Mouse (Mus musculus): ENCODE measurements around the gene Gngt2. TPM values are rescaled to one million over a fixed set of nuclear protein-coding genes. Genes with fewer than 3 reads are reported as not detected.

Gene Gngt2
- polyA plus RNA-seq, 1 experiment, result 0.41 TPM

DNA sequence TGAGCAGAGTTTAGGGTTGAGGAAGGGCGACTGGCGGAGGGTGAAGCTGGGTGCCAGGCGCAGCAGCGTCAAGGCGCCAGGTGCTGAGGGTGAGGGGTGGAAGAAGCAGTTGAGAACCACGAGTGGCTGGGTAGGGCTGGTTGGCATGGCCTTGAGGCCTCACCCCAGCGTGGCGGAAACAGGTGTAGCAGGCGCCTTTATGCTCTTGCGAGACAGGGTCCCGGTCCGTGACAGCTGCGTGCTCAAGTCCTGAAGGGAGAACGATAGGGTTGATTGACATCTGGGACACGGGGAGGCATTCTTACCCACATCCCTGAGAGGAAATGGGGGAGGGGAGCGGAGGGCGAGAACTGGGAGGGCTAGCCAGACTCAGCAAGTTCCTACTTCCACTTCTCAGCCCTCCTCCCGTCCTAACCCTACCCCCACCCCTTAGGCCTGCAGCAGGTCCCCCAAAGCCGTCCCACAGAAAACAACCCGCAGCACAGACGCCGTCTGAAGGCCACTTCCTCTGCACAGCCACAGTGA is 2.8 kb upstream of the Gngt2 start:
- TF ChIP-seq CTCF (IDR thresholded peaks at IDR 0.05; ENCODE audit: control insufficient read depth, insufficient read depth, insufficient replicate concordance, low read depth, low read length), result no peak
- TF ChIP-seq POLR2A (IDR thresholded peaks at IDR 0.05; ENCODE audit: control insufficient read depth, low read depth, low read length), result no peak
- Histone ChIP-seq H3K36me3 (ENCODE audit: control insufficient read depth, insufficient read depth, low read length) (no peaks in the 10 kb centered on the region), H3K4me1 (ENCODE audit: control insufficient read depth, insufficient read depth, low read length) (peaks cover 9% of the 10 kb centered on the region), H3K4me3 (ENCODE audit: control insufficient read depth, low read depth, low read length) (peak overlapping the region; percentile 6), H3K27me3 (ENCODE audit: control insufficient read depth, insufficient read depth, low read length) (no peaks in the 10 kb centered on the region), H3K27ac (ENCODE audit: control insufficient read depth, insufficient read depth, low read depth, low read length) (no peak overlapping the region)

DNA sequence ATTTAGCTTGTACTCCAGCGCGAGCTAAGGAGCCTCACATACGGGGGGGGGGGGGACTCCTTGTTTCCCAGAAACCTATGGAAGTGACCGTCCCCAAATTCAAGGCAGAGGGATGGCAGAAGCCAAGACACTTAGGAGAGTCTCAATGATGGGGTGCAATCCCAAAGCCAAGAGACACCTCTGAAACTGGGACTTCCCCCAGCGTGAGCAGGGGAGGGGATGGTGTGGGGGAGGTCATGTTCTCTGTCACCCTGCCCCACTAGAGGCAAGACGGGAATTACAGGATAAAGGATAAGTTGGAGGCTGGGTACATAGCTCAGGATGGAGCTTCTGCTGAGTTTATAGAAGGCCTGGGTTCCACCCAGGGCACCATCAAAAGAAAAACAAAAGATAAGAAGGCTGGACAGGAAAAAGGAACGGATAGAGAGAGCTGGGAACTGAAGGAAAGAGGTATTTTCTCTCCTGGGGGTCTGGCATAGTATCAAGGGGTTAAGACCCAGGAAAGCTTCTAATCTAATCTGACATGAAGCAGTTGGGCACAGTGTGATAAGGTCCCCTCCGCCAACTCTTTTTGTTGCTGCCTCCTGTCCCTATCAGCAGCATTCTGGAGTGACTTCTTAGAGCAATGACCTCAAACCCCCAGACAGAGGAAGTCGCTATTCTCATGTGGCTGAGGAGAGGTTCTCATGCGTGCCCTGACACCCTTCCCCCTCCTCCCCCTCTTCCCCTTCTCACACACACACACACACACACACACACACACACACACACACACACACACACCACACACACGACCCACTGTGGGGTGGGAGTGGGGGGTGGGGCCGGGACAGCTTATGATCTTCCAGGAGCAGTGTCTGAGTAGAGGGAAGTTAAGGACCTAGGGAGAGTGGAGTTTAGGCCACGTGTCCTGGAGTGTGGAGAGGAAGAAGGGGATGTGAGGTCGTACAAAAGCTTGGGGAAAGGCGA is 2.0 kb upstream of the Gngt2 start:
- H3K27me3 ChIP-seq (ENCODE audit: control insufficient read depth, insufficient read depth, low read length), result no peaks in the 10 kb centered on the region
- TF ChIP-seq CTCF (IDR thresholded peaks at IDR 0.05; ENCODE audit: control insufficient read depth, insufficient read depth, insufficient replicate concordance, low read depth, low read length) (no peak), POLR2A (IDR thresholded peaks at IDR 0.05; ENCODE audit: control insufficient read depth, low read depth, low read length) (no peak)
- H3K4me3 ChIP-seq (ENCODE audit: control insufficient read depth, low read depth, low read length), result no peak overlapping the region
- H3K4me1 ChIP-seq (ENCODE audit: control insufficient read depth, insufficient read depth, low read length), result peaks cover 9% of the 10 kb centered on the region
- no peak overlapping the region for H3K27ac ChIP-seq (ENCODE audit: control insufficient read depth, insufficient read depth, low read depth, low read length)
- no peaks in the 10 kb centered on the region for H3K36me3 ChIP-seq (ENCODE audit: control insufficient read depth, insufficient read depth, low read length)

DNA sequence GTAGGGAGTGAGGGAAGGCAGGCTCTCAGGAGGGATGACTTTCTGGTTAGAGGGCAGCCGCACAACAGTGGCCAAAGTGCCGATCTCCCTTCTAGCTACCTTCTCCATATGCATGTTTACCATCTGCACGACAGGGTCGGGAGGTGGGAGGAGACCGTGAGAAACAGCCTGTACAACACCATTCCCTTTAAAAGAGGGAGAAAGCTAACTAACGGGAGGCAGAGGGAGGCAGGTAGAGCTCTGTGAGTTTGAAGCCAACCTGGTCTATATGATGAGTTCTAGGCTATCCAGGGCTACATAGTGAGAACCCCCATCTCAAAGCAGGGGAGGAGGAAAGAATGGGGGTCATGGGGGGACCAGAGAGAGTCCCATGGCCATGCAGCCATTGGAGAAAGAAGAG is 1.2 kb upstream of the Gngt2 start:
- Histone ChIP-seq H3K4me3 (ENCODE audit: control insufficient read depth, low read depth, low read length) (no peak overlapping the region), H3K36me3 (ENCODE audit: control insufficient read depth, insufficient read depth, low read length) (no peaks in the 10 kb centered on the region), H3K4me1 (ENCODE audit: control insufficient read depth, insufficient read depth, low read length) (peaks cover 5% of the 10 kb centered on the region), H3K27me3 (ENCODE audit: control insufficient read depth, insufficient read depth, low read length) (no peaks in the 10 kb centered on the region), H3K27ac (ENCODE audit: control insufficient read depth, insufficient read depth, low read depth, low read length) (no peak overlapping the region)
- TF ChIP-seq CTCF (IDR thresholded peaks at IDR 0.05; ENCODE audit: control insufficient read depth, insufficient read depth, insufficient replicate concordance, low read depth, low read length) (no peak), POLR2A (IDR thresholded peaks at IDR 0.05; ENCODE audit: control insufficient read depth, low read depth, low read length) (no peak)

DNA sequence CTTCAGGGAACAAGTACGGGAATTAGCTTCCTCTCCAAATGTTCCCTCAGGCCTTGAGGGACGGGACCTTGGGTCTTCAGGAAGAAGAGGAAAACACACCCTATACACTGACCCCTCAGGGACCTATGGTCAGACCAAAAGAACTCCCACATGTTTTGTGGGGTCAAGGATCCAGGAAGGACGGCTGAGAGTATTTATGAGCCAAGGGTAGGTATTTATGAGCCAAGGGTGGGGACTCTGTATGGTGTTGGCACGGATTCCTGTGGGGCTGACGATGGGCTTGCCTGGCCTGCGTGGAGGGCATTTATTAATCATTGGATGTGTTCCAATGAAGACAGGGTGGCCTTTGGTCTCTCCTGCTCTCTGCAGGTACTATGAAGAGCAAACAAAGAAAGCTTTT is 583 bp upstream of the Gngt2 start:
- Histone ChIP-seq H3K27me3 (ENCODE audit: control insufficient read depth, insufficient read depth, low read length) (no peaks in the 10 kb centered on the region), H3K36me3 (ENCODE audit: control insufficient read depth, insufficient read depth, low read length) (no peaks in the 10 kb centered on the region), H3K27ac (ENCODE audit: control insufficient read depth, insufficient read depth, low read depth, low read length) (no peak overlapping the region), H3K4me3 (ENCODE audit: control insufficient read depth, low read depth, low read length) (no peak overlapping the region), H3K4me1 (ENCODE audit: control insufficient read depth, insufficient read depth, low read length) (peaks cover 3% of the 10 kb centered on the region)
- no peak for TF ChIP-seq CTCF (IDR thresholded peaks at IDR 0.05; ENCODE audit: control insufficient read depth, insufficient read depth, insufficient replicate concordance, low read depth, low read length)
- no peak for TF ChIP-seq POLR2A (IDR thresholded peaks at IDR 0.05; ENCODE audit: control insufficient read depth, low read depth, low read length)

DNA sequence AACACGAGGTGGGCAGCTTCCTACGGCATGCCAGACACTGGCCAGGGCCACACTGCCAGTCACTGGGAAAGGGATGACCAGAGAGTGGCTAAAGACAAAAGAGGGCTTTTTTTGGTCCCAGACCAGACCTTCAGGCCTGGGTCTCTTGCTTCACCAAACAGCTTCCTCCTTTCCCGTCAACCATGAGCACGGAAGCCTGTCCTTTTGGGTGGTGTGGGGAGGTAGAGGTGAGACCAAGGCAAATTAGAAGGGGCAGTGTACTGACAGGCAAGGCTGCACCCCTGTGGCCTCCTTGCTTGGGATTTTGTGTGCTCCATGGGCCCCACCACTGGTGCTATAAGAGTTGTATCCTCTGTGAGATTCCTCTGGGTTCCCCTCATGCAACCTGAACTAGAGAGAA is 1.6 kb downstream of the Gngt2 start:
- H3K4me1 ChIP-seq (ENCODE audit: control insufficient read depth, insufficient read depth, low read length), result peaks cover 3% of the 10 kb centered on the region
- H3K27me3 ChIP-seq (ENCODE audit: control insufficient read depth, insufficient read depth, low read length), result no peaks in the 10 kb centered on the region
- no peak overlapping the region for H3K4me3 ChIP-seq (ENCODE audit: control insufficient read depth, low read depth, low read length)
- TF ChIP-seq POLR2A (IDR thresholded peaks at IDR 0.05; ENCODE audit: control insufficient read depth, low read depth, low read length), result no peak
- no peak for TF ChIP-seq CTCF (IDR thresholded peaks at IDR 0.05; ENCODE audit: control insufficient read depth, insufficient read depth, insufficient replicate concordance, low read depth, low read length)
- no peaks in the 10 kb centered on the region for H3K36me3 ChIP-seq (ENCODE audit: control insufficient read depth, insufficient read depth, low read length)
- H3K27ac ChIP-seq (ENCODE audit: control insufficient read depth, insufficient read depth, low read depth, low read length), result no peak overlapping the region

DNA sequence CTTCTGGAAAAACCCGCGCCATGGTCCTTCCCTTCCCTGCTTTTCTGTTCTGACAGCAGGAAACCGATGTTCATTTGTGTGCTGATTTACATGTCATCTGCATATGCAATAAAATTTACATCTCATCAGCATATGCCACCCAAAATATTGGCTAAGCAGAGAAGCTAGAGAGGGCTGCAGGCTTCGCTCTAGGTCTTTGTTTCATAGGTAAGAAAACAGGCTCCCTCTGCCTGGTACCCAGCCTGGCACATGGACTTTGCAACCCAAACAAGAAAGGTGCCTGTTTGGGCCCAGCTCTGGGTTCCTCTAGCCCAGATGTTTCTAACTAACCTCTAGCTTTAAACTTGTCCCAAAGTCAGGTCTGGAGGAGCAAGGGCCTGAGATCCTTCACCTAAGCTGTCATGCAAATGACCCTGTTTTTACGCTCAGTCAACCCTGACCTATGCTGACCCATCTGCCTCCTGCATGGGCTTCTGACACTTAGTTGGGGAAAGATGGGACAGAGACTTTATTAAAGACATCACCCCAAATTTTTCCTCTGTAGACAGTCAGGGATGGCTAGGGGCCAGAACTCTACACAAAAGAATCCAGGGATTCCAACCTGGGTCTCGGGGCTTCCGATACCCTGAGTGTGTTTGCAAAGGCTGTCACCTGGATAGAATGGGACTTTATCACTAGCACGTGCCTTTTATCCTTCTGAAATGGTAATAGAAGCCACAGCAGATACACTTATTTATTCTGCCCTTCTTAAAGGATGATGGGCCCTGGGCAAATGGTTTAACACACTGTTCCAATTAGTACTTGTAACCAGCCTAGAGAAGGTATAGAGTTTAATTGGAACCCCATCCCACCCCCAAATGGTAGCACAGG is 2.2 kb downstream of the Gngt2 start:
- TF ChIP-seq POLR2A (IDR thresholded peaks at IDR 0.05; ENCODE audit: control insufficient read depth, low read depth, low read length) (no peak), CTCF (IDR thresholded peaks at IDR 0.05; ENCODE audit: control insufficient read depth, insufficient read depth, insufficient replicate concordance, low read depth, low read length) (no peak)
- H3K4me1 ChIP-seq (ENCODE audit: control insufficient read depth, insufficient read depth, low read length), result no peaks in the 10 kb centered on the region; the same call in none of the 2 replicates
- no peaks in the 10 kb centered on the region for H3K27me3 ChIP-seq (ENCODE audit: control insufficient read depth, insufficient read depth, low read length)
- no peaks in the 10 kb centered on the region for H3K36me3 ChIP-seq (ENCODE audit: control insufficient read depth, insufficient read depth, low read length)
- H3K27ac ChIP-seq (ENCODE audit: control insufficient read depth, insufficient read depth, low read depth, low read length), result no peak overlapping the region
- no peak overlapping the region for H3K4me3 ChIP-seq (ENCODE audit: control insufficient read depth, low read depth, low read length)

Data from testis, adult 2 months (tissue).